Mouse (Mus musculus) forelimb bud, embryonic 11.5 days (tissue): ENCODE data around the gene Vac14.

Source experiments
- DNase-seq: peaks from one replicate; pipeline ENCODE4 v3.0.0-alpha.2; 2012; ENCODE audit warnings: low read depth, low spot score

Vac14 gene

GRCm38 (mm10) chr8:110717131-110717530 is 98.7 kb downstream of the Vac14 start:
- DNase-seq, result no peak

GRCm38 (mm10) chr8:110718209-110718968 is 100.0 kb downstream of the Vac14 start:
- no peak for DNase-seq

GRCm38 (mm10) chr8:110718969-110719670 is 100.7 kb downstream of the Vac14 start:
- DNase-seq, result peak; percentile 37

- DNase-seq, result no peak
These were observed 101.7 kb downstream of the Vac14 start for GRCm38 (mm10) chr8:110719898-110720653.

- DNase-seq, result peak; percentile 92
These were observed 102.6 kb downstream of the Vac14 start, which contains the start of gene Mtss1l for GRCm38 (mm10) chr8:110720685-110721598. Mtss1l (plus strand) TSS chr8:110721476.

GRCm38 (mm10) chr8:110721606-110722413 is 103.4 kb downstream of the Vac14 start:
- no peak for DNase-seq

- no peak for DNase-seq
These were observed 104.1 kb downstream of the Vac14 start for GRCm38 (mm10) chr8:110722414-110723011.

- no peak for DNase-seq
These were observed 106.1 kb downstream of the Vac14 start for GRCm38 (mm10) chr8:110724493-110724892.

- no peak for DNase-seq
These were observed 106.9 kb downstream of the Vac14 start for GRCm38 (mm10) chr8:110725084-110725838.

- DNase-seq, result peak; percentile 57
These were observed 108.5 kb downstream of the Vac14 start for GRCm38 (mm10) chr8:110726893-110727292.

GRCm38 (mm10) chr8:110731346-110731859 is 113.0 kb downstream of the Vac14 start:
- no peak for DNase-seq

- DNase-seq, result no peak
These were observed 114.7 kb downstream of the Vac14 start for GRCm38 (mm10) chr8:110733036-110733435.

- DNase-seq, result no peak
These were observed 120.3 kb downstream of the Vac14 start for GRCm38 (mm10) chr8:110738591-110739195.

- DNase-seq, result no peak
These were observed 122.3 kb downstream of the Vac14 start for GRCm38 (mm10) chr8:110740629-110741175.

- DNase-seq, result no peak
These were observed 123.5 kb downstream of the Vac14 start for GRCm38 (mm10) chr8:110741816-110742451.

GRCm38 (mm10) chr8:110742452-110742818 is 124.0 kb downstream of the Vac14 start:
- no peak for DNase-seq

GRCm38 (mm10) chr8:110745162-110745561 is 126.8 kb downstream of the Vac14 start:
- DNase-seq, result no peak

GRCm38 (mm10) chr8:110746661-110747060 is 128.3 kb downstream of the Vac14 start:
- DNase-seq, result no peak
